18 mouse cellular contexts compared by ENCODE assay signal in the genomic region with DNA sequence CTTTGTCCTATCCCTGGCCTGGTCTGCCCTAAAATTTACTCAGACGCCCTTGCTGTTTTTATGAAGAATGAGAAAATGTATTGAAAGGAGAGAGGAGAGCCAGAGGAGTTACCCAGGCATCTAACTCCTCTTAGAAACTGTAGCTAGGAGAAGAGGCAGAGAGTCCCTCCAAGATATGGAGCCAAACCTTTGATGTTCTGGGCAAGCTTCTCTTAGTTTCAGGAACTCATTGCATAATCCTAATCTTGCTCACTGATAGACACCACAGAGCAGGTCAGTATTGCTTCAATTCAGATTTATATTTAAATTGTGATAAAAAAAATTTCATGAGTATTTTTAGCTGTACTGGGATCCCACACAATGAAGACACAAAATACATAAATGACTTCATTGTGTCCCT. TPM values are rescaled to one million over a fixed set of nuclear protein-coding genes. Genes with fewer than 3 reads are reported as not detected.
DNase-seq lines count a peak whose midpoint lies in the region; ATAC-seq and TF ChIP-seq lines count a peak whose summit lies in the region.
"Had no signal": no experiment of that assay in that cellular context is flagged by ENCODE, and none has a peak within 500 bp of the region (broad histone marks: within the 10 kb centered on the region; RNA-seq: fewer than 3 reads in every experiment).

No protein-coding gene starts in this region.

- H3K27me3 ChIP-seq in forebrain, embryonic 10.5 days (ENCODE audit: poor library complexity, severe bottlenecking) = no peaks in the 10 kb centered on the region
- no peaks in the 10 kb centered on the region for H3K27me3 ChIP-seq in hindbrain, embryonic 14.5 days (ENCODE audit: control insufficient read depth, insufficient read depth, low read length)
- H3K27me3 ChIP-seq in midbrain, embryonic 14.5 days (ENCODE audit: control insufficient read depth, insufficient read depth, low read length) = no peaks in the 10 kb centered on the region
- H3K27me3 ChIP-seq: embryonic facial prominence, embryonic 13.5 days had no signal

- no peak for ATAC-seq in hindbrain, embryonic 14.5 days (ENCODE audit: low FRiP score)
- ATAC-seq in midbrain, embryonic 14.5 days (ENCODE audit: low FRiP score, low TSS enrichment) = no peak
- no peak for ATAC-seq in CD4-positive, CD25-positive, alpha-beta regulatory T cell, adult 4 months
- no peak for ATAC-seq in inflammation-experienced regulatory T-cells, adult 6 months

- intact Hi-C loops in gastrocnemius, postnatal 36 days (cut with DNase I) = no loop called here

- H3K9ac ChIP-seq in hindbrain, embryonic 14.5 days = no peak overlapping the region
- no peak overlapping the region for H3K9ac ChIP-seq in midbrain, embryonic 14.5 days (replicated peaks; ENCODE audit: low read length)
- H3K9ac ChIP-seq: embryonic facial prominence, embryonic 13.5 days had no signal

- TF ChIP-seq POLR2A in cortical plate, adult 2 months (IDR thresholded peaks at IDR 0.05; ENCODE audit: extremely low read depth, insufficient read depth, low read length) = no peak

- TF ChIP-seq CTCF in cortical plate, adult 2 months (IDR thresholded peaks at IDR 0.05; ENCODE audit: extremely low read depth, insufficient read depth, low read length) = no peak

- H3K9me3 ChIP-seq in forebrain, embryonic 10.5 days = no peaks in the 10 kb centered on the region
- no peaks in the 10 kb centered on the region for H3K9me3 ChIP-seq in hindbrain, embryonic 14.5 days (ENCODE audit: control insufficient read depth, low read length)
- no peaks in the 10 kb centered on the region for H3K9me3 ChIP-seq in midbrain, embryonic 14.5 days (ENCODE audit: control insufficient read depth, low read length)
- H3K9me3 ChIP-seq: embryonic facial prominence, embryonic 13.5 days had no signal

- DNase-seq in forebrain, embryonic 10.5 days (ENCODE audit: extremely low spot score, low spot score) = no peak
- DNase-seq in hindbrain, embryonic 14.5 days (ENCODE audit: low spot score) = no peak
- DNase-seq in midbrain, embryonic 14.5 days = peak; percentile 56
- no peak for DNase-seq in gastrocnemius, postnatal 36 days
- no peak for DNase-seq in kidney, adult 18-20 months
- DNase-seq: heart, adult 2 months; spleen, adult 18-20 months; thymus, adult 18-20 months had no signal

- H3K36me3 ChIP-seq in forebrain, embryonic 10.5 days (replicated peaks) = peaks cover 11% of the 10 kb centered on the region
- H3K36me3 ChIP-seq in hindbrain, embryonic 14.5 days (replicated peaks; ENCODE audit: control insufficient read depth, insufficient read depth) = no peaks in the 10 kb centered on the region
- H3K36me3 ChIP-seq in midbrain, embryonic 14.5 days (ENCODE audit: control insufficient read depth, insufficient read depth, low read length) = no peaks in the 10 kb centered on the region
- H3K36me3 ChIP-seq: embryonic facial prominence, embryonic 13.5 days had no signal

- H3K27ac ChIP-seq in cortical plate, adult 2 months (ENCODE audit: insufficient read depth, low read length) = peak overlapping the region; percentile 79
- peak overlapping the region; percentile 92 for H3K27ac ChIP-seq in forebrain, embryonic 10.5 days
- H3K27ac ChIP-seq in hindbrain, embryonic 14.5 days = peak overlapping the region; percentile 76
- peak overlapping the region; percentile 85 for H3K27ac ChIP-seq in midbrain, embryonic 14.5 days (replicated peaks; ENCODE audit: low read depth, low read length)
- H3K27ac ChIP-seq: embryonic facial prominence, embryonic 13.5 days; heart, adult 2 months had no signal

- peak overlapping the region; percentile 0; the same call in 1 of the 2 replicates for H3K4me2 ChIP-seq in hindbrain, embryonic 14.5 days (replicated peaks)
- H3K4me2 ChIP-seq in midbrain, embryonic 14.5 days (ENCODE audit: low read length) = peak overlapping the region; percentile 36
- H3K4me2 ChIP-seq: embryonic facial prominence, embryonic 13.5 days had no signal

- H3K4me1 ChIP-seq in cortical plate, adult 2 months (ENCODE audit: control insufficient read depth, insufficient read depth, low read length) = peaks cover 27% of the 10 kb centered on the region
- peaks cover 93% of the 10 kb centered on the region for H3K4me1 ChIP-seq in forebrain, embryonic 10.5 days
- peaks cover 66% of the 10 kb centered on the region for H3K4me1 ChIP-seq in hindbrain, embryonic 14.5 days (replicated peaks; ENCODE audit: control insufficient read depth, insufficient read depth, low read length)
- peaks cover 78% of the 10 kb centered on the region for H3K4me1 ChIP-seq in midbrain, embryonic 14.5 days (ENCODE audit: control insufficient read depth, insufficient read depth, low read length)

- H3K4me3 ChIP-seq in cortical plate, adult 2 months (ENCODE audit: insufficient read depth, low read length) = no peak overlapping the region
- peak overlapping the region; percentile 37 for H3K4me3 ChIP-seq in forebrain, embryonic 10.5 days
- no peak overlapping the region for H3K4me3 ChIP-seq in hindbrain, embryonic 14.5 days (replicated peaks; ENCODE audit: low read length)
- no peak overlapping the region for H3K4me3 ChIP-seq in midbrain, embryonic 14.5 days (replicated peaks; ENCODE audit: low read depth, low read length)
- H3K4me3 ChIP-seq: embryonic facial prominence, embryonic 13.5 days; heart, adult 2 months had no signal

- 24% methylated on average over 1 of the region's 1 CpGs for WGBS in forebrain, embryonic 10.5 days
- 14% methylated on average over 1 of the region's 1 CpGs for WGBS in hindbrain, embryonic 14.5 days
- 7% methylated on average over 1 of the region's 1 CpGs for WGBS in midbrain, embryonic 14.5 days

RNA-seq across cellular contexts. Expression of a gene that starts 27.3 kb away (rescaled TPM):
- 27.8 and 28.9 TPM in 2 replicates for polyA plus RNA-seq in cortical plate, adult 2 months (2012; rRNA removed)
- 7.7 and 8.3 TPM in 2 replicates for polyA plus RNA-seq in forebrain, embryonic 10.5 days (2016; fragmentation: Nextera tagmentation; extraction: Ambion mirVana)
- 3.6 and 4.1 TPM in 2 replicates for polyA plus RNA-seq in hindbrain, embryonic 14.5 days (2014; fragmentation: Nextera tagmentation; extraction: Ambion mirVana)
- 3.7 and 4.1 TPM in 2 replicates for polyA plus RNA-seq in midbrain, embryonic 14.5 days (2014; fragmentation: Nextera tagmentation; extraction: Ambion mirVana)
- not detected for polyA plus RNA-seq in CD4-positive, CD25-positive, alpha-beta regulatory T cell, adult 4 months (2017; shearing (Covaris generic))
- 1 to 10 TPM; 1.2 to 1.6 TPM for total RNA-seq in gastrocnemius, postnatal 36 days (2021)
- not detected for polyA plus RNA-seq in inflammation-experienced regulatory T-cells, adult 6 months (2017; shearing (Covaris generic))
- total RNA-seq: hematopoietic stem cell, adult 5-6 weeks; megakaryocyte progenitor cell, adult 5-6 weeks; neutrophil, adult 5-6 weeks had no signal

RNA-seq across cellular contexts. Expression of a gene that starts 42.7 kb away (rescaled TPM):
- 0.06 TPM in 1 of 2 replicates, not detected in the other for polyA plus RNA-seq in cortical plate, adult 2 months (2012; rRNA removed)
- not detected in 2 replicates for polyA plus RNA-seq in forebrain, embryonic 10.5 days (2016; fragmentation: Nextera tagmentation; extraction: Ambion mirVana)
- 0.20 TPM in 1 of 2 replicates, not detected in the other for polyA plus RNA-seq in hindbrain, embryonic 14.5 days (2014; fragmentation: Nextera tagmentation; extraction: Ambion mirVana)
- not detected in 2 replicates for polyA plus RNA-seq in midbrain, embryonic 14.5 days (2014; fragmentation: Nextera tagmentation; extraction: Ambion mirVana)
- not detected for polyA plus RNA-seq in CD4-positive, CD25-positive, alpha-beta regulatory T cell, adult 4 months (2017; shearing (Covaris generic))
- not detected for total RNA-seq in gastrocnemius, postnatal 36 days (2021)
- not detected for polyA plus RNA-seq in inflammation-experienced regulatory T-cells, adult 6 months (2017; shearing (Covaris generic))
- total RNA-seq: adrenal gland, postnatal 36 days; heart, adult 2 months; hematopoietic stem cell, adult 5-6 weeks; left cerebral cortex, adult 8-10 months; megakaryocyte progenitor cell, adult 5-6 weeks; neutrophil, adult 5-6 weeks had no signal
- polyA plus RNA-seq: embryonic facial prominence, embryonic 13.5 days; liver, embryonic 16.5 days had no signal
